Mouse (Mus musculus): Measurements from ENCODE around the gene Elovl1.

DNA sequence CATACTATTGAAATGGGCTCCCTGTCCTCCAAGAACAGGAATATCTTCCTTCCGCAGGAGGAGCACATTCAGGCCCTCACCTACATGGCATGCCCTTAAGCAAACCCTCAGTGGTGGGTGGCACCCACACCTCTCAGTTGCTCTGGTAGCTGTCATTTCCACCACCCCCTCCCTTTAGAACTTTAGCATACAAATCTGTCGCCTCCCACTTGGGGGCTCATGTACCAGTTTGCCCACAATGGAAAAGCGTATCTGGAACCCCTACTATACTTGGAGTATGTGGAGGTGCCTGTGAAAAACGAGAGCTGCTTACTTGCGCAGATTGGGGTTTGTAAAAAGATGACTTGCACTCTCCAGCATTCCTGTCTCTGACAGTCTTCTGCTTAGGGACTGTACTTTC is 11.6 kb upstream of the Elovl1 start:
- TF ChIP-seq CTCF (IDR thresholded peaks at IDR 0.05; ENCODE audit: low read depth) (no peak), EP300 (optimal IDR thresholded peaks at IDR 0.05) (no peak)
